In genomic region chr17:88625350-88625749, GRCm38 (mm10) we compare ENCODE assay signal across 15 mouse cellular contexts. TPM values are rescaled to one million over a fixed set of nuclear protein-coding genes. Genes with fewer than 3 reads are reported as not detected.
DNase-seq lines count a peak whose midpoint lies in the region; ATAC-seq and TF ChIP-seq lines count a peak whose summit lies in the region.
"Had no signal": no experiment of that assay in that cellular context is flagged by ENCODE, and none has a peak within 500 bp of the region (broad histone marks: within the 10 kb centered on the region; RNA-seq: fewer than 3 reads in every experiment).

No protein-coding gene starts in this region.

- 0 out of 2 replicates have a peak overlapping the region, but pooled peaks have one; percentile 23 for H3K27ac ChIP-seq in hindbrain, embryonic 13.5 days
- no peak overlapping the region for H3K27ac ChIP-seq in hindbrain, embryonic 12.5 days
- H3K27ac ChIP-seq in limb, embryonic 10.5 days: peak overlapping the region; percentile 51; the same call in 1 of the 2 replicates

- 92% methylated on average over 13 of the region's 13 CpGs for WGBS in hindbrain, embryonic 13.5 days
- WGBS in hindbrain, embryonic 12.5 days: 88% methylated on average over 13 of the region's 13 CpGs
- WGBS in limb, embryonic 10.5 days: 92% methylated on average over 13 of the region's 13 CpGs

- peak; percentile 31 for DNase-seq in ZHBTc4 (ENCODE audit: low read depth, low spot score)
- no peak for DNase-seq in limb, embryonic 10.5 days (ENCODE audit: low spot score)
- DNase-seq in layer of hippocampus, adult 11-12 months (ENCODE audit: low spot score): no peak
- DNase-seq: adrenal gland, adult 8-10 months; cerebellum, adult 18-20 months; kidney, postnatal 25 days; thymus, postnatal 4 days had no signal

- no peaks in the 10 kb centered on the region for H3K27me3 ChIP-seq in hindbrain, embryonic 13.5 days
- H3K27me3 ChIP-seq in hindbrain, embryonic 12.5 days: no peaks in the 10 kb centered on the region
- no peaks in the 10 kb centered on the region for H3K27me3 ChIP-seq in E14TG2a.4 (ENCODE audit: insufficient read depth, low read length)
- H3K27me3 ChIP-seq in limb, embryonic 10.5 days (ENCODE audit: low read depth, poor library complexity, severe bottlenecking): no peaks in the 10 kb centered on the region

- H3K4me2 ChIP-seq in hindbrain, embryonic 13.5 days: no peak overlapping the region
- H3K4me2 ChIP-seq in hindbrain, embryonic 12.5 days (replicated peaks): no peak overlapping the region

- H3K4me3 ChIP-seq in hindbrain, embryonic 13.5 days: no peak overlapping the region
- H3K4me3 ChIP-seq in hindbrain, embryonic 12.5 days: no peak overlapping the region
- peak overlapping the region; percentile 77 for H3K4me3 ChIP-seq in E14TG2a.4 (replicated peaks; ENCODE audit: low read length)
- no peak overlapping the region for H3K4me3 ChIP-seq in limb, embryonic 10.5 days

- TF ChIP-seq CTCF in E14TG2a.4 (conservative IDR thresholded peaks at IDR 0.05; ENCODE audit: low read length): no peak

- H3K4me1 ChIP-seq in hindbrain, embryonic 13.5 days (replicated peaks): peaks cover 26% of the 10 kb centered on the region
- peaks cover 30% of the 10 kb centered on the region for H3K4me1 ChIP-seq in hindbrain, embryonic 12.5 days
- H3K4me1 ChIP-seq in E14TG2a.4 (replicated peaks; ENCODE audit: low read depth, low read length): peaks cover 64% of the 10 kb centered on the region
- H3K4me1 ChIP-seq in limb, embryonic 10.5 days: peaks cover 39% of the 10 kb centered on the region

- H3K9me3 ChIP-seq in hindbrain, embryonic 13.5 days: no peaks in the 10 kb centered on the region
- H3K9me3 ChIP-seq in hindbrain, embryonic 12.5 days (replicated peaks): no peaks in the 10 kb centered on the region
- H3K9me3 ChIP-seq in E14TG2a.4 (ENCODE audit: low read length): no peaks in the 10 kb centered on the region
- H3K9me3 ChIP-seq in limb, embryonic 10.5 days (replicated peaks): no peaks in the 10 kb centered on the region
- H3K9me3 ChIP-seq: G1E had no signal

- ATAC-seq in hindbrain, embryonic 13.5 days (ENCODE audit: low FRiP score): no peak
- no peak for ATAC-seq in hindbrain, embryonic 12.5 days (ENCODE audit: low FRiP score)
- ATAC-seq in megakaryocyte-erythroid progenitor cell, adult 5-6 weeks (replicated peaks; ENCODE audit: low FRiP score, low TSS enrichment, poor library complexity, severe bottlenecking): no peak
- no peak for ATAC-seq in erythroid progenitor cell, adult 5-6 weeks (replicated peaks; ENCODE audit: low FRiP score, poor library complexity, severe bottlenecking)

- H3K9ac ChIP-seq in hindbrain, embryonic 13.5 days: no peak overlapping the region
- H3K9ac ChIP-seq in hindbrain, embryonic 12.5 days: no peak overlapping the region

- no peaks in the 10 kb centered on the region for H3K36me3 ChIP-seq in hindbrain, embryonic 13.5 days
- H3K36me3 ChIP-seq in hindbrain, embryonic 12.5 days: no peaks in the 10 kb centered on the region
- H3K36me3 ChIP-seq in E14TG2a.4 (ENCODE audit: insufficient read depth, low read length): peaks cover 26% of the 10 kb centered on the region
- peaks cover 27% of the 10 kb centered on the region for H3K36me3 ChIP-seq in limb, embryonic 10.5 days
- H3K36me3 ChIP-seq: G1E had no signal

RNA-seq across cellular contexts. Expression of gene Ston1, which starts 27.9 kb away (rescaled TPM):
- 2.0 and 2.6 TPM in 2 replicates for polyA plus RNA-seq in hindbrain, embryonic 13.5 days (2015; fragmentation: Nextera tagmentation; extraction: Ambion mirVana)
- 3.1 and 3.4 TPM in 2 replicates for polyA plus RNA-seq in hindbrain, embryonic 12.5 days (2016; fragmentation: Nextera tagmentation; extraction: Ambion mirVana)
- polyA plus RNA-seq in limb, embryonic 10.5 days (2016; fragmentation: Nextera tagmentation; extraction: Ambion mirVana): 2.4 and 3.0 TPM in 2 replicates
- 1.2 TPM in 1 of 2 replicates, not detected in the other for total RNA-seq in megakaryocyte-erythroid progenitor cell, adult 5-6 weeks (2014; fragmentation: Nextera tagmentation)
- total RNA-seq in megakaryocyte-erythroid progenitor cell, adult 5-6 weeks (2017): not detected in 2 replicates
- 1.4 TPM in 1 of 2 replicates, not detected in the other for total RNA-seq in erythroid progenitor cell, adult 5-6 weeks (2015; ENCODE audit: low replicate concordance)
- total RNA-seq in erythroid progenitor cell, adult 5-6 weeks (2017; ENCODE audit: low replicate concordance): not detected in 2 replicates
- total RNA-seq: megakaryocyte progenitor cell, adult 5-6 weeks had no signal

RNA-seq across cellular contexts. Expression of gene Gtf2a1l, which starts 43.1 kb away (rescaled TPM):
- polyA plus RNA-seq in hindbrain, embryonic 13.5 days (2015; fragmentation: Nextera tagmentation; extraction: Ambion mirVana): 0.12 and 0.14 TPM in 2 replicates
- polyA plus RNA-seq in hindbrain, embryonic 12.5 days (2016; fragmentation: Nextera tagmentation; extraction: Ambion mirVana): 0.72 and 0.87 TPM in 2 replicates
- 0.24 and 0.38 TPM in 2 replicates for polyA plus RNA-seq in limb, embryonic 10.5 days (2016; fragmentation: Nextera tagmentation; extraction: Ambion mirVana)
- not detected in 2 replicates for total RNA-seq in megakaryocyte-erythroid progenitor cell, adult 5-6 weeks (2014; fragmentation: Nextera tagmentation)
- not detected in 2 replicates for total RNA-seq in megakaryocyte-erythroid progenitor cell, adult 5-6 weeks (2017)
- not detected in 2 replicates for total RNA-seq in erythroid progenitor cell, adult 5-6 weeks (2015; ENCODE audit: low replicate concordance)
- total RNA-seq in erythroid progenitor cell, adult 5-6 weeks (2017; ENCODE audit: low replicate concordance): not detected in 2 replicates
- total RNA-seq: adrenal gland, adult 8-10 months; G1E; gastrocnemius, adult 18-20 months; megakaryocyte progenitor cell, adult 5-6 weeks had no signal
- polyA plus RNA-seq: G1E had no signal
